Mouse (Mus musculus) heart, adult 11 months (tissue): Measurements from ENCODE around the gene Txndc15.

Experiments
- DNase-seq: peaks from one replicate; pipeline ENCODE4 v3.0.0; 2022

Gene Txndc15

GRCm38 (mm10) chr13:55732121-55732520, 17.7 kb downstream of the Txndc15 start:
- no peak for DNase-seq

- no peak for DNase-seq
These were observed 19.4 kb downstream of the Txndc15 start for GRCm38 (mm10) chr13:55733628-55734502.

DNA sequence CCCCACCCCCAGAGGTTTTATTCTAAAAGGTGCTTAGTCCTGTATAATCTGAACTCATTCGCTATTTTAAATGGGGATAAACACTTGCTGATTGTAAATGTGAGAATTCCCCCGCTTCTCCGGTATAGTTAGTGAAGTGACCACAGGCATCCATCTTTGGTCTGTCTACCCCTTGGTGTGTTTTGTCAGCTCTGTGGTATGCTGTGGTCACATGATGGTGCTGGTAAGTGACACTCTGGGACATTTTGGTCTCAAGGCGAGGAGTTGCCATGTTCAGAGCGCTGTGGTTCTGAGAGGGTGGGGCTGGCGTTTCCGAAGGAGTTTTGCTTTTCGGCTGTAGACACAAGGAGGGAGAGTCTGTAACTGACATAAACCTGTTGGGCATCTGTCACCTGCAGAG, 23.4 kb downstream of the Txndc15 start:
- DNase-seq = no peak

DNA sequence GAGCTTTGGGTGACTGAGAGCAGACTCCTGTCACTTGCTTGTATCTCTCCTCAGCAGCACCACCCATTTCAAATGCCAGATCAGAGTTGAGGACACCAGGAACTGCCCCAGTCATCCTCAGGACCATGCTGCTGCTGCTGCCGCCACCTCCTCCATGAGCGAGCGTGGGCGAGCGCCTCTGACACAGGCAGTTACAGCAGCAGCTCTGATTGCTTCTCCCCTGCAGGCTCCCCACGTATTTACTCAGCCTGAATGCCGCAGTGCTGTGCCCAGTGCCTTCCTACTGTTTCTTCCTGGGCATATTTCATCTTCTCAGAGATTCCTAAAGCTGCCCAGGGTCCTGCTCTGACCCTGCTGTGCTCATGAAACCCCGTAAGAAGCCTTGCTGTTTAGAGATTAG, 27.9 kb downstream of the Txndc15 start:
- DNase-seq = no peak

DNA sequence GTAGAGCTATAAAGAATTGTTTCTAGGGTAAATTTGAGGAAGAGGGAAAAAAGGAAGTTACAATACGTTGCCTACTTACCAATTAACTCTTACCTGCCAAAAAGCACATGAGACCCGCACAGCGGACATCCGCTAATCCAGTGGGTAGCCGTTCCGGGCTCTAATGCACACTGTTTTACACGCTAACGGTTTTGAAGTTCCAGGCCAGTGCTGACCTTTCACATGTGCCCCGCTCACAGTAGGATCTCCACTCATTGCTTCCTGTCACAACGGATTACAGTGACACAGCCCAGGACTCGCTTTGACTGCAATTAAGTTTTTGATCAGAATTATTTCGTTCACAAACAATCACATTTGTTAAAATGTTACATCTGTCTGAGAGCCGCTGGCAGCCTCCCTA, 39.9 kb downstream of the Txndc15 start:
- no peak for DNase-seq

GRCm38 (mm10) chr13:55756789-55757188, 42.3 kb downstream of the Txndc15 start:
- DNase-seq = no peak

GRCm38 (mm10) chr13:55757645-55758044, 43.2 kb downstream of the Txndc15 start:
- DNase-seq = no peak

- DNase-seq = no peak
These were observed 46.1 kb downstream of the Txndc15 start for GRCm38 (mm10) chr13:55760576-55760975.

DNA sequence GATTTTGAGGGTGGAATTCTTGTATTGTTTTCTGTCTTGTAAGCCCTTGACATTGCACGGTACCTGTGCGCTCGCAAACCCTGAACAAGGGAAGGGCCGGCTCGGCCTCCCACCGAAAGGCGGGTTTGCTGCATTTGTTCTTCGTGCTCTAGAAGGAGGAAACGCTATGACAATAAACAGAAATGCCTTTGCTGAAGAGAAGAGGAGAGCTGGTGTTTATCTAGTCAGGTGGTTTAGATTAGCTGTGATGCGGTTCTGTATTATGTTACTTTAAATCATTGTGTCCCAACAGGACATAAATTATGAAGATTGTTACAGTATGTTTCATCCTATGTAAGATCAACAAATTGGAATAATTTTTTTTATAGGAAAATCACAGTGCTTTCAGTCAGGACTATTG, 47.0 kb downstream of the Txndc15 start:
- no peak for DNase-seq

- no peak for DNase-seq
These were observed 59.9 kb downstream of the Txndc15 start for GRCm38 (mm10) chr13:55774352-55774751.

- no peak for DNase-seq
These were observed 60.6 kb downstream of the Txndc15 start for GRCm38 (mm10) chr13:55775056-55775455.
